Mouse (Mus musculus): ENCODE measurements at regions not wholly inside any gene's neighbourhood (a gene's known extent, or its start where the extent isn't known, plus 50 kb on each side); places are given as distances from the start of the nearest gene placed in this dataset.

DNA sequence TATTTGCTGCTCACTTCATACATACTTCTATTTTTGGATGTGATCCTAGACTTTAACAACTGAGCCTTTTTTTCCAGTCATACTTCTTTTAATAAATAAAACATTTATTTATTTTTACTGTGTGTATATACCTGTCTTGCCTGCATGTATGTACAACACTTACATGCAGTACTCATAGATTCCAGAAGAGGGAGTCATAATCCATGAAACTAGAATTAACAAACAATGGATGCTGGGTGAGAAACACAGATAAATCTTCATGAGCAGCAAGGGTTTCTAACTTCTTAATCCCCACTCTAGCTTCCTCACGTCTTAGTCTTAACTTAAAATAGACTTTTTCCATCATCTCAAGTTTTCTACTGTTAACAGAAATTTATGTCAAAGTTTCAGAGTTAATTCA is 1253.7 kb upstream of the Nr2f1 start:
- Histone ChIP-seq H3K4me3 (no peak overlapping the region), H3K27me3 (replicated peaks) (no peaks in the 10 kb centered on the region), H3K27ac (no peak overlapping the region), H3K4me1 (no peaks in the 10 kb centered on the region), H3K36me3 (replicated peaks) (no peaks in the 10 kb centered on the region), H3K9ac (no peak overlapping the region), H3K4me2 (no peak overlapping the region), H3K9me3 (no peaks in the 10 kb centered on the region)
- WGBS, result 61% methylated on average over 1 of the region's 1 CpGs
- no peak for ATAC-seq (replicated peaks)

DNA sequence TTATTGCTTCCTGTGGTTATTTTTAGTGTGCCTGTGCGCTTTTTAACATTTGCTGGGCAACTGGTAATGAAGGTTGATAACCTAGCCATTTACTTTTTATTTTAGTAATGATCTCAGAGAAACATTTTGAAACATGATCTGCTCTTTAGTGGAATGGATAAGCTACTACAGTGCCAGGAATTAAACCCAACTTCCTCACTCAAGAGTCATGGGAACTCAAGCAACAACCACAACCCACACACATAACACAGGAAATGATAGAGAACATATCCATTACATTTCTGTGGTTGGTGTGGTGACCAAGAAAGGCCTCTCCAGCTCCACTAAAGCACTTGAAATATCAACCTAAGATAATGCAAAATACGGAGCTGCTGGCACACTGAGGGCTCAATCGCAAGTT is 1243.6 kb upstream of the Nr2f1 start:
- Histone ChIP-seq H3K27me3 (replicated peaks) (no peaks in the 10 kb centered on the region), H3K4me3 (no peak overlapping the region), H3K9ac (no peak overlapping the region), H3K9me3 (no peaks in the 10 kb centered on the region), H3K27ac (no peak overlapping the region), H3K36me3 (replicated peaks) (no peaks in the 10 kb centered on the region), H3K4me1 (no peaks in the 10 kb centered on the region), H3K4me2 (no peak overlapping the region)
- WGBS, result 96% methylated on average over 3 of the region's 3 CpGs
- ATAC-seq (replicated peaks), result no peak

DNA sequence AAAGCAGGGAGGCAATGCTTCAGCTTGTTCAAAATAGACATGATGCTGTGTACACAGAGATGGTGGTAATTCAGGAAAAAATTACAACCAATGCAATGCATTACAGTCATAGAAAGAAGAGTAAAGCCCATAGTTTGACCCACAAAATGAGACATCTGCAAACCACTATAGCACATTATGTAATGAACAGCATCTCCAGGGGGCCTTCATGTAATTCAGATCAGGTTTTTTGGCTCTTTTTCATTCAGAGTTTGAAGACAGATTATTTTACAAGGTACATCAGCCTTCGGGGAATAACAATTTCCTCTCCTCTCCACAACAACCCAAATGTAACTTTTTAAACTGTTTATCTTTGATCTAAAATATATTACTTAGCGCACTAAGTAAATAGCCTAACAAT is 1243.1 kb upstream of the Nr2f1 start:
- Histone ChIP-seq H3K4me2 (no peak overlapping the region), H3K36me3 (replicated peaks) (no peaks in the 10 kb centered on the region), H3K9me3 (no peaks in the 10 kb centered on the region), H3K9ac (no peak overlapping the region), H3K4me3 (no peak overlapping the region), H3K4me1 (no peaks in the 10 kb centered on the region), H3K27me3 (replicated peaks) (no peaks in the 10 kb centered on the region), H3K27ac (no peak overlapping the region)
- WGBS, result 85% methylated on average over 2 of the region's 2 CpGs
- ATAC-seq (replicated peaks), result no peak

DNA sequence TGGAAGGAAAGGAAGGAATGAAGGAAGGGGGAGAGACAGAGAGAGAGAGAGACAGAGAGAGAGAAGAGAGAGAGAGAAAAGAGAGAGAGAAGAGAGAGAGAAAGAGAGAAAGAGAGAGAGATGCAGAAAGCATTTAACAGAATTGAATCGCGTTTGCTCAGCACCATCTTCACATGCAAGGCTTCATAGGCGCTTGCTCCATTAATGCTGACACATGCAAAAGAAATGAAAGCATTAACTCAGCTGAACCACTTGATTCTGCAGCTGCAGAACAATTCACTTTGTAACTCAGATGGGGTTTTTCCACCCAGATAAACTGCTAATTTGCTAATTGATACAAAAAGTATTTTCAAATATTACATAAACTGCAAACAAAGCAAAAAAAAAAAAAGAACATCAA is 1231.9 kb upstream of the Nr2f1 start:
- Histone ChIP-seq H3K36me3 (replicated peaks) (no peaks in the 10 kb centered on the region), H3K9me3 (no peaks in the 10 kb centered on the region), H3K4me2 (no peak overlapping the region), H3K27ac (no peak overlapping the region), H3K4me1 (peaks cover 2% of the 10 kb centered on the region; the same call in 1 of the 2 replicates), H3K9ac (no peak overlapping the region), H3K4me3 (no peak overlapping the region), H3K27me3 (replicated peaks) (no peaks in the 10 kb centered on the region)
- ATAC-seq (replicated peaks), result no peak
- WGBS, result 24% methylated on average over 3 of the region's 3 CpGs

DNA sequence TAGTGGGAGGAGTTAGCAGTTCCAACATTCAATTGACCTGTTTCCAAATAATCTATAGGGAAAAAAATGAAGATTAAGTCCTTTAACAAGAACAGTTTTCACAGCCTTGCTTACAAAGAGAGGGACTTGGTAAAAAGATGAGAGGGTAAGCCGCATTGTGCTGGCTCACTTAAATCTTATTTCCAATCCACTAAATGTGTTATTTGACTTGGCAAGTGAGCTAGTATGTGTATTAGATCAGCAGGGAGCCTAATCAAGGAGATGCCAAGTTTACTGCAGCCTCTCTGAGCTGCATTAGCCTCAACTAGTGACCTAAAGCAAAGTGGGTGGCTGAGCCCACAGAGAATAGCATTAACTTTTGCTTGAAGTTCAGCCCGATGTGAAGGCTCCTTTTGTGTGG is 1231.4 kb upstream of the Nr2f1 start:
- Histone ChIP-seq H3K9me3 (no peaks in the 10 kb centered on the region), H3K4me2 (no peak overlapping the region), H3K27me3 (replicated peaks) (no peaks in the 10 kb centered on the region), H3K4me1 (peaks cover 2% of the 10 kb centered on the region; the same call in 1 of the 2 replicates), H3K4me3 (no peak overlapping the region), H3K36me3 (replicated peaks) (no peaks in the 10 kb centered on the region), H3K27ac (no peak overlapping the region), H3K9ac (no peak overlapping the region)
- WGBS, result 7% methylated on average over 2 of the region's 2 CpGs
- 0 out of 2 replicates have a peak, but pooled peaks have one; percentile 30 for ATAC-seq (replicated peaks)

DNA sequence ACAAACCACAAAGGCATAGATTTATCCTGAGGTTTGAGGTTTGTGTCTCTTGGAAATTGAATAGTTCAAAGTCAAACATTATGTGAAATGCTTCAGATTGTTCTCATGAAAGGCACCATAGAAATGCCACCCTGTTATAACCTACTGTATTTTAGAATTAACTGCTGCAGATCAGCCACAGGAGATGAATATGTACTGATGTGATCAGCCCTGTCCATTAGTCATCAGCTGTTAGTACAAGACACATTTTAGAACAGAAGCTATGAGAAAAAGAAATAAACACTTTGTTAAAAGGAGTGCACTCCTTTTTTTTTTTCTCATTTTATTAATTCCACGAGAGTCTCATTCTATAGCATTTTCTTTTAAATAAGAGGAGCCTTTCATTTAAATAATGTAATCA is 1231.0 kb upstream of the Nr2f1 start:
- H3K9ac ChIP-seq, result no peak overlapping the region
- H3K9me3 ChIP-seq, result no peaks in the 10 kb centered on the region
- H3K36me3 ChIP-seq (replicated peaks), result no peaks in the 10 kb centered on the region
- no peak overlapping the region for H3K4me2 ChIP-seq
- ATAC-seq (replicated peaks), result no peak
- WGBS, result 13% methylated on average over 1 of the region's 1 CpGs
- peaks cover 2% of the 10 kb centered on the region; the same call in 1 of the 2 replicates for H3K4me1 ChIP-seq
- H3K27me3 ChIP-seq (replicated peaks), result no peaks in the 10 kb centered on the region
- H3K27ac ChIP-seq, result no peak overlapping the region
- no peak overlapping the region for H3K4me3 ChIP-seq

DNA sequence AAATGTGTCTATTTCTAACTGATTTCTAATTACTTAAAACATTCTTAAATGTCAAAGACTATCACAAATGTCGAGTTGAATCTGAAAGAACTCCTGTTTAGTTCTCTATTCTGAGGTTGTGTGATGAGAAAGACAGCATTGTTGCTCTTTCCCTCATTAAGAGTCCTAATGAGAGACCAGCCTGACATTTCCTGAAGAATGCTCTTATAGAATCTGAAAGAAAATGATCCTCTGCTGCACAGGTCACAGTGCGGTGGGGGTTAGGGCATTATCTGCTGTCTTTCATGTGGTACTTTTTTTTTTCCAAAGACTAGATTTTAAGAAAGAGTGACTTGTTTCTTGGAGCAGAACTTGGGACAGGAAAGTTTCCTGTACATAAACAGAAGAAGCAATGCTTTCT is 1218.3 kb upstream of the Nr2f1 start:
- H3K4me3 ChIP-seq, result no peak overlapping the region
- H3K36me3 ChIP-seq (replicated peaks), result no peaks in the 10 kb centered on the region
- H3K4me1 ChIP-seq, result no peaks in the 10 kb centered on the region
- H3K9me3 ChIP-seq, result no peaks in the 10 kb centered on the region
- H3K9ac ChIP-seq, result no peak overlapping the region
- no peak overlapping the region for H3K27ac ChIP-seq
- WGBS, result 38% methylated on average over 2 of the region's 2 CpGs
- H3K4me2 ChIP-seq, result no peak overlapping the region
- H3K27me3 ChIP-seq (replicated peaks), result no peaks in the 10 kb centered on the region
- no peak for ATAC-seq (replicated peaks)

DNA sequence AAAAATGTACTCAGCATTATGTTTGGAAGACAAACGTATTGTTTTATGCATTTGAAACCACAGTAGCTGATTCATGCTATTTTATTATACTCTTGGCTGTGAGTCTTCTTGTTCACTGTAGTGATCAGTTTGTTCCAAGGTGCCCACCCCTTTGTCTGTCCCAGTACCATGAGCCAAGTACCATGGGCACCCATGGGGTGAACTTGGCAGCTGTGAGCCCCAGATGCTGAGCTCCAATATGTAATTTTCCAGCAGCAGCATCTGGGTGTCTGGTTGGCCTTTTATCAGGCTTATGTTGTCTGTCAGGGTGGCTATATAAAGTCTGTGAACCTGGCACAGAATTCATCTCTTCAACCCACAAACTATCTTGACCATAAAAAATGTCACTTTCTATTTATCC is 1200.5 kb upstream of the Nr2f1 start:
- Histone ChIP-seq H3K9me3 (no peaks in the 10 kb centered on the region), H3K4me3 (no peak overlapping the region), H3K4me2 (no peak overlapping the region), H3K4me1 (no peaks in the 10 kb centered on the region), H3K9ac (no peak overlapping the region), H3K27me3 (replicated peaks) (no peaks in the 10 kb centered on the region), H3K36me3 (replicated peaks) (no peaks in the 10 kb centered on the region), H3K27ac (no peak overlapping the region)
- WGBS, result 69% methylated on average over 1 of the region's 1 CpGs
- no peak for ATAC-seq (replicated peaks)

DNA sequence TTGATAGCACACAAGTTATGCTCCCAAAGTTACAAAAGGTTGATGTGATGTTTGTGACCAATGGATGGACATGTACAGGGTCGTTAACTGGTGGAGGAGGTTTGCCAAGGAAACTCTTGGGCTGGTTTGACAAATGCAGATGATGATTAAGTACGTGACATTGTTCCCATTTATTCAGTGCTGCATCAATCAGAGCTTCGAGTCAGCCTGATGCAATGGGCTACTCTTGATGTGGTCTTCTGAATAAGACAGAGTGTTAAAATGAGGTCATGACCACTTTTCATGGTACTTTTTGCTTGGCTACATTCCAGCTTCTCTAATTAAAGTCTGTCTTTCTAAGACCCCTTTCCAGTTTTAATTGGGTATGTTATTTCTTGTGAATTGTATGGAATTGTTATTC is 1194.4 kb upstream of the Nr2f1 start:
- Histone ChIP-seq H3K4me3 (no peak overlapping the region), H3K4me1 (no peaks in the 10 kb centered on the region), H3K9me3 (no peaks in the 10 kb centered on the region), H3K9ac (no peak overlapping the region), H3K4me2 (no peak overlapping the region), H3K36me3 (replicated peaks) (no peaks in the 10 kb centered on the region), H3K27me3 (replicated peaks) (no peaks in the 10 kb centered on the region), H3K27ac (no peak overlapping the region)
- 54% methylated on average over 3 of the region's 3 CpGs for WGBS
- ATAC-seq (replicated peaks), result no peak

DNA sequence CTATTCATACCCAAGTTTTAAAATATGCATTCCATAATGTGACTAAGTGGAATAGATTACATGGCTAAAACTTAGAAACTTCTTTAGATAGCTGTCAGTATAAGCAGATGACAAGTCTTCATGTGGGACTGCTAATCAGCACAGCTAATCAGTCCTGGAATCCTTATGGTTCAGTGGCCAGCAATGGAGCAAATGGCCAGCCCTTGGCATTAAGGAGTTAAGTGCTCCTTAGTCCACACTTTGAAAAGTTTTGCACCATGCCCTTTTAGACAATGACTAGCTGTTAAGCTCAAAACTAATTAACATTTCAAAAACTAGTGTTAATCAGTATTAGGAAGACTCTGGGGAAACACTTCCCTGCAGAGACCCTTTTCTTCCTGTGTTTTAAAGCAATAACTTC is 1188.4 kb upstream of the Nr2f1 start:
- H3K4me2 ChIP-seq, result no peak overlapping the region

DNA sequence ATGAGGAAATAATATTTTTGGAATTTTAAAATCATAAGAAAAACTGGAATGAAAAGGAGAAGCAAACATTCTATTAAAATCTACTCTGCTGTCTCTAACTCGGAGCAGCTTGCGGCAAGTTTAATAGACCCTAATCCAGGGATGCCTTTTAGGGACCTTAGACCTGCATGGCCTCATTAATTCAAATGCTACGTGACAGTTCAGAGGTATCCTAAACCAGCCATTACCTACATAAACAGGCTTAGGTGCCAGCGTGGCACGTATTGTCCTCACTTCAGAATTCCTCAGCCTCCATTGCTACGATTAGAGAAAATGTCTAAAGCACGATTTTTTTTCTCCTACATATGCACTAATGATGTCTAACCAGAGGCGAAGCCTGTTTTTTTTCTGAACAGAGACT is 1141.9 kb upstream of the Nr2f1 start:
- Histone ChIP-seq H3K9me3 (no peaks in the 10 kb centered on the region), H3K4me3 (no peak overlapping the region), H3K9ac (no peak overlapping the region), H3K36me3 (replicated peaks) (no peaks in the 10 kb centered on the region), H3K27me3 (replicated peaks) (no peaks in the 10 kb centered on the region), H3K27ac (no peak overlapping the region), H3K4me2 (no peak overlapping the region), H3K4me1 (no peaks in the 10 kb centered on the region)
- no peak; the same call in 1 of the 2 replicates for ATAC-seq (replicated peaks)
- 41% methylated on average over 8 of the region's 8 CpGs for WGBS

More for the DNA sequence above, 1188.4 kb upstream of the Nr2f1 start:
- no peaks in the 10 kb centered on the region for H3K27me3 ChIP-seq (replicated peaks)
- no peaks in the 10 kb centered on the region for H3K4me1 ChIP-seq
- H3K9ac ChIP-seq, result no peak overlapping the region
- H3K27ac ChIP-seq, result no peak overlapping the region
- H3K4me3 ChIP-seq, result no peak overlapping the region
- H3K9me3 ChIP-seq, result no peaks in the 10 kb centered on the region
- H3K36me3 ChIP-seq (replicated peaks), result no peaks in the 10 kb centered on the region
- ATAC-seq (replicated peaks), result no peak

DNA sequence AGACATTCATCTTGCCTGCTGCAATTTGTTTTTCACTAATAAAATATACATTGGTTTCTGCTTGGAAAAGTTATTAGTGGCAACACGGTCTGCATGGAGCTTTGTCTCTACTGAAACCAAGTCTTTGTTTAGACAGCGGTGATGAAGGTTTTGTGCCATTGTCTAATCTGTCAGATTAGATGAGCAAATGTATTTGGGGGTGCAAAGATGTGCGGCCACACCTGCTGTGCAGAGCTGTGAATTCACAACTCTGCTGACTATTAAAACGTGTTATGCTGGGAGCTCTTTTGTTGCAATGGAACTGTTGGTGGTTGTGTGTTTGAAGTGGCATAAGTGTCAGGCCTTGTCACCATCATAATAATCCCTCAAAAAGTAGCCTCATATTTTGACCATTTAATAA is 1140.9 kb upstream of the Nr2f1 start:
- Histone ChIP-seq H3K4me2 (no peak overlapping the region), H3K4me3 (no peak overlapping the region), H3K9ac (no peak overlapping the region), H3K27ac (no peak overlapping the region), H3K4me1 (no peaks in the 10 kb centered on the region), H3K36me3 (replicated peaks) (no peaks in the 10 kb centered on the region), H3K27me3 (replicated peaks) (no peaks in the 10 kb centered on the region), H3K9me3 (no peaks in the 10 kb centered on the region)
- no peak for ATAC-seq (replicated peaks)
- whole genome bisulfite sequencing, result 15% methylated on average over 4 of the region's 4 CpGs

DNA sequence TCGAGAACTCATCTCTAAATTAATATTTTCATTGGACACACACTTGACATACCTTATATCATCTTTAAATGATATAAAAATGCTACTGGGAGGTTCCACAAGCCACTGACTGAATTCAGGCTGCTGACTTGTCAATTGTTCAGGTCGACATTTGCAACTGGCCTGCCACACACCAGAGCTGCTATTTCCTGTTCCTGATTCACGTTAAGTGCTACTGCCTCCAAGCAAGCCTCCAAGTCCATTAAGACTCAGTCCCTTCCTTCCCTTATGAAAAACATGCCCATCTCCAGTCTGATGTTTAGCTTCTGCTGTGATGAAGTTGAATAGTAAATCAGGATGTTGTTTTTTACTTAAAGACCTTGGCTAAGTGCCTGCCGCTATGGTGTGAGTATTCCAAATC is 1140.2 kb upstream of the Nr2f1 start:
- H3K4me1 ChIP-seq, result no peaks in the 10 kb centered on the region
- H3K9me3 ChIP-seq, result no peaks in the 10 kb centered on the region
- no peaks in the 10 kb centered on the region for H3K27me3 ChIP-seq (replicated peaks)
- 53% methylated on average over 4 of the region's 4 CpGs for WGBS
- no peak overlapping the region for H3K27ac ChIP-seq
- H3K9ac ChIP-seq, result no peak overlapping the region
- ATAC-seq (replicated peaks), result no peak
- H3K4me3 ChIP-seq, result no peak overlapping the region
- H3K36me3 ChIP-seq (replicated peaks), result no peaks in the 10 kb centered on the region
- H3K4me2 ChIP-seq, result no peak overlapping the region

DNA sequence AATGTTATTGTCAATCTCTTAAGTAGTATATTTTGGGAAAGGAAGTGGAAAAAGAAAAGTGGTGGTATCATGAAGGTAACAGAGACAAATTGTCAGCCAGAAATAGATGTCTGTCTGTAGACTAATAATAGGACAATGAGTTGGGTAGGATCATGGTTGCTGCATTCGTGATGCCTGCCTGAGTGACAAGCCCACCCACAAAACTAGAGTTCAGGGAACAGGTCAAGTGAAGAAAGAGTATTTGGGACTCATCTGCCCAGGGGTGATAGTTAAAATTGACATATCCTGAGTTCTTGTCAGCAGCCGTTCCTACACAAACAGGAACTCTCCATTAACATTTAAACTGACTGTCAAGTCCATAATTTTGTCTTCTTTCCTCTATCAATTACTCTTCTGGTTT is 1120.6 kb upstream of the Nr2f1 start:
- Histone ChIP-seq H3K36me3 (replicated peaks) (no peaks in the 10 kb centered on the region), H3K4me1 (no peaks in the 10 kb centered on the region), H3K27me3 (replicated peaks) (no peaks in the 10 kb centered on the region), H3K27ac (no peak overlapping the region), H3K4me3 (no peak overlapping the region), H3K4me2 (no peak overlapping the region), H3K9ac (no peak overlapping the region), H3K9me3 (no peaks in the 10 kb centered on the region)
- WGBS, result 28% methylated on average over 2 of the region's 2 CpGs
- ATAC-seq (replicated peaks), result no peak
